ENCODE assay signal across 13 mouse cellular contexts in genomic region chr8:10923071-10924000, GRCm38 (mm10).
DNase-seq lines count a peak whose midpoint lies in the region; ATAC-seq and TF ChIP-seq lines count a peak whose summit lies in the region.
"Had no signal": no experiment of that assay in that cellular context is flagged by ENCODE, and none has a peak within 500 bp of the region (broad histone marks: within the 10 kb centered on the region; RNA-seq: fewer than 3 reads in every experiment).

No protein-coding gene starts in this region.

- H3K4me1 ChIP-seq in forebrain, embryonic 10.5 days: peaks cover 93% of the 10 kb centered on the region
- H3K4me1 ChIP-seq in forebrain, embryonic 14.5 days (ENCODE audit: control insufficient read depth, insufficient read depth, low read length): peaks cover 63% of the 10 kb centered on the region
- peaks cover 41% of the 10 kb centered on the region for H3K4me1 ChIP-seq in lung, embryonic 14.5 days (ENCODE audit: insufficient read depth)
- H3K4me1 ChIP-seq in hindbrain, embryonic 13.5 days (replicated peaks): peaks cover 71% of the 10 kb centered on the region
- H3K4me1 ChIP-seq in neural tube, embryonic 11.5 days (ENCODE audit: control insufficient read depth, insufficient read depth, low read length): peaks cover 43% of the 10 kb centered on the region

- H3K4me2 ChIP-seq in forebrain, embryonic 14.5 days (ENCODE audit: low read length): no peak overlapping the region
- 0 out of 2 replicates have a peak overlapping the region, but pooled peaks have one; percentile 10 for H3K4me2 ChIP-seq in lung, embryonic 14.5 days
- no peak overlapping the region for H3K4me2 ChIP-seq in hindbrain, embryonic 13.5 days
- H3K4me2 ChIP-seq in neural tube, embryonic 11.5 days (ENCODE audit: low read depth): no peak overlapping the region

- peak overlapping the region; percentile 91 for H3K27ac ChIP-seq in forebrain, embryonic 10.5 days
- no peak overlapping the region for H3K27ac ChIP-seq in forebrain, embryonic 14.5 days (ENCODE audit: low read depth, low read length)
- H3K27ac ChIP-seq in lung, embryonic 14.5 days (ENCODE audit: low read depth): peak overlapping the region; percentile 95
- H3K27ac ChIP-seq in hindbrain, embryonic 13.5 days: peak overlapping the region; percentile 44; the same call in 1 of the 2 replicates
- H3K27ac ChIP-seq in neural tube, embryonic 11.5 days (ENCODE audit: low read depth, low read length): peak overlapping the region; percentile 75; the same call in 1 of the 2 replicates

- no peak for TF ChIP-seq CTCF in lung, embryonic 14.5 days (IDR thresholded peaks at IDR 0.05; ENCODE audit: low read depth)

- intact Hi-C loops in left cerebral cortex, postnatal 4 days (cut with DNase I): no loop called here

- no peaks in the 10 kb centered on the region for H3K9me3 ChIP-seq in forebrain, embryonic 10.5 days
- no peaks in the 10 kb centered on the region for H3K9me3 ChIP-seq in forebrain, embryonic 14.5 days (replicated peaks; ENCODE audit: control insufficient read depth, low read length)
- H3K9me3 ChIP-seq in lung, embryonic 14.5 days (ENCODE audit: low read depth, low read length): no peaks in the 10 kb centered on the region
- H3K9me3 ChIP-seq in hindbrain, embryonic 13.5 days: no peaks in the 10 kb centered on the region
- no peaks in the 10 kb centered on the region for H3K9me3 ChIP-seq in neural tube, embryonic 11.5 days (ENCODE audit: control insufficient read depth, low read length)

- no peaks in the 10 kb centered on the region for H3K36me3 ChIP-seq in forebrain, embryonic 10.5 days (replicated peaks)
- H3K36me3 ChIP-seq in forebrain, embryonic 14.5 days (ENCODE audit: control insufficient read depth, insufficient read depth, low read length): no peaks in the 10 kb centered on the region
- H3K36me3 ChIP-seq in lung, embryonic 14.5 days (ENCODE audit: insufficient read depth): no peaks in the 10 kb centered on the region
- no peaks in the 10 kb centered on the region for H3K36me3 ChIP-seq in hindbrain, embryonic 13.5 days
- H3K36me3 ChIP-seq in neural tube, embryonic 11.5 days (ENCODE audit: control insufficient read depth, insufficient read depth, low read length): no peaks in the 10 kb centered on the region

- peaks cover 66% of the 10 kb centered on the region for H3K27me3 ChIP-seq in forebrain, embryonic 10.5 days (ENCODE audit: poor library complexity, severe bottlenecking)
- H3K27me3 ChIP-seq in forebrain, embryonic 14.5 days (replicated peaks; ENCODE audit: control insufficient read depth, insufficient read depth, low read length): no peaks in the 10 kb centered on the region
- H3K27me3 ChIP-seq in lung, embryonic 14.5 days (ENCODE audit: insufficient read depth, low read length): no peaks in the 10 kb centered on the region
- H3K27me3 ChIP-seq in hindbrain, embryonic 13.5 days: peaks cover 30% of the 10 kb centered on the region
- H3K27me3 ChIP-seq in neural tube, embryonic 11.5 days (ENCODE audit: control insufficient read depth, insufficient read depth, low read length): peaks cover 2% of the 10 kb centered on the region; the same call in 1 of the 2 replicates

- ATAC-seq in forebrain, embryonic 14.5 days: no peak
- ATAC-seq in lung, embryonic 14.5 days (ENCODE audit: insufficient read depth): no peak
- no peak for ATAC-seq in hindbrain, embryonic 13.5 days (ENCODE audit: low FRiP score)
- no peak for ATAC-seq in neural tube, embryonic 11.5 days (ENCODE audit: insufficient read depth, low FRiP score, low TSS enrichment)
- ATAC-seq: activated CD4-positive, CD25-positive, alpha-beta regulatory T cell, adult 4 months had no signal

- peak overlapping the region; percentile 39 for H3K4me3 ChIP-seq in forebrain, embryonic 10.5 days
- H3K4me3 ChIP-seq in forebrain, embryonic 14.5 days (ENCODE audit: low read depth, low read length): no peak overlapping the region
- no peak overlapping the region for H3K4me3 ChIP-seq in lung, embryonic 14.5 days (ENCODE audit: low read depth, low read length)
- H3K4me3 ChIP-seq in hindbrain, embryonic 13.5 days: no peak overlapping the region
- H3K4me3 ChIP-seq in neural tube, embryonic 11.5 days (ENCODE audit: low read depth, low read length): no peak overlapping the region
- H3K4me3 ChIP-seq: myocyte had no signal

- 20% methylated on average over 19 of the region's 19 CpGs for WGBS in forebrain, embryonic 10.5 days
- 30% methylated on average over 19 of the region's 19 CpGs for WGBS in forebrain, embryonic 14.5 days
- WGBS in lung, embryonic 14.5 days: 40% methylated on average over 19 of the region's 19 CpGs
- WGBS in hindbrain, embryonic 13.5 days: 34% methylated on average over 19 of the region's 19 CpGs
- WGBS in neural tube, embryonic 11.5 days: 31% methylated on average over 19 of the region's 19 CpGs

- no peak overlapping the region for H3K9ac ChIP-seq in forebrain, embryonic 14.5 days (ENCODE audit: low read length)
- H3K9ac ChIP-seq in lung, embryonic 14.5 days: no peak overlapping the region
- 0 out of 2 replicates have a peak overlapping the region, but pooled peaks have one; percentile 8 for H3K9ac ChIP-seq in hindbrain, embryonic 13.5 days
- H3K9ac ChIP-seq in neural tube, embryonic 11.5 days (ENCODE audit: low read length): no peak overlapping the region

- DNase-seq in forebrain, embryonic 10.5 days (ENCODE audit: extremely low spot score, low spot score): no peak
- no peak for DNase-seq in forebrain, embryonic 14.5 days (ENCODE audit: low spot score)
- DNase-seq in lung, embryonic 14.5 days: no peak
- DNase-seq in lung, postnatal 36 days: no peak
- no peak for DNase-seq in neural tube, embryonic 11.5 days (ENCODE audit: low spot score)
- no peak for DNase-seq in adrenal gland, postnatal 10 days
- DNase-seq in left cerebral cortex, postnatal 4 days: no peak
- DNase-seq: cerebellum, adult 2 months; gastrocnemius, adult 2 months; layer of hippocampus, adult 9-11 months had no signal
